ENCODE assay signal across 19 mouse cellular contexts in the genomic region with DNA sequence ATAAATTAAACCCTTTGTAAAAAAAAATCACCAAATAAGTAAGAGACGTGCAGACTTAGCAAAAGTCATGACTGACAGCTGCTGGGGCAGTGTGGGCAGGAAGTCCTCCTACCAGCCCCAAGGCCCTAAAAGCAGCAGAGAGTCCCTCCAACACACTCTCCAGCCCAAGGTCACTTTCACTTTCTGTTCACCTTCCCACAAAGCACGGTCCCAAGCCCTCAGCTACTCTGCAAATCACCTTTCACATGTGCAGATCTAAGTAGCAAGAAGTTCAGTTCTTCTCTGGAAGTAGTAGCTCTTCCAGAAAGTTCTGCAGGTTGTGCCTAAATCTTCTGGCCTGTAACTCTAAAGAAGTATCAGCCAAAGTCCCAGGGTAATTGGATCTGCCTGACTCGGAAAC.
DNase-seq lines count a peak whose midpoint lies in the region; ATAC-seq and TF ChIP-seq lines count a peak whose summit lies in the region.
"Had no signal": no experiment of that assay in that cellular context is flagged by ENCODE, and none has a peak within 500 bp of the region (broad histone marks: within the 10 kb centered on the region; RNA-seq: fewer than 3 reads in every experiment).

No protein-coding gene starts in this region.

- TF ChIP-seq CTCF in spleen, adult 2 months (IDR thresholded peaks at IDR 0.05; ENCODE audit: extremely low read depth, insufficient read depth, insufficient read length, insufficient replicate concordance) = no peak

- H3K79me2 ChIP-seq in myocyte (ENCODE audit: control insufficient read depth, insufficient read depth) = no peaks in the 10 kb centered on the region

- peak overlapping the region; percentile 13 for H3K4me2 ChIP-seq in myocyte (ENCODE audit: low read depth)
- no peak overlapping the region for H3K4me2 ChIP-seq in midbrain, embryonic 16.5 days (ENCODE audit: low read length)
- H3K4me2 ChIP-seq: hindbrain, embryonic 15.5 days; limb, embryonic 12.5 days had no signal

- H3K27me3 ChIP-seq in spleen, adult 2 months (ENCODE audit: control insufficient read depth, insufficient read depth, low read length) = no peaks in the 10 kb centered on the region
- no peaks in the 10 kb centered on the region for H3K27me3 ChIP-seq in myocyte (ENCODE audit: control insufficient read depth, insufficient read depth, insufficient read length)
- H3K27me3 ChIP-seq in midbrain, embryonic 16.5 days (ENCODE audit: control insufficient read depth, insufficient read depth, low read depth, low read length) = no peaks in the 10 kb centered on the region
- H3K27me3 ChIP-seq: hindbrain, embryonic 15.5 days had no signal

- H3ac ChIP-seq in myocyte (ENCODE audit: control insufficient read depth, insufficient read length) = no peak overlapping the region

- H3K9me3 ChIP-seq in midbrain, embryonic 16.5 days (replicated peaks; ENCODE audit: control insufficient read depth, low read length, poor library complexity, severe bottlenecking) = no peaks in the 10 kb centered on the region
- H3K9me3 ChIP-seq: hindbrain, embryonic 15.5 days; limb, embryonic 12.5 days had no signal

- H3K4me3 ChIP-seq in spleen, adult 2 months (ENCODE audit: extremely low read depth, insufficient read depth, insufficient read length) = peak overlapping the region; percentile 23; the same call in 1 of the 2 replicates
- no peak overlapping the region for H3K4me3 ChIP-seq in myocyte
- no peak overlapping the region for H3K4me3 ChIP-seq in midbrain, embryonic 16.5 days (ENCODE audit: low read depth, low read length)
- H3K4me3 ChIP-seq: erythroblast, embryonic 14.5 days; hindbrain, embryonic 15.5 days; left cerebral cortex, adult 2 months; limb, embryonic 12.5 days had no signal

- peaks cover 3% of the 10 kb centered on the region; the same call in 1 of the 2 replicates for H3K4me1 ChIP-seq in spleen, adult 2 months (ENCODE audit: control insufficient read depth, insufficient read depth, insufficient read length)
- H3K4me1 ChIP-seq in midbrain, embryonic 16.5 days (ENCODE audit: control insufficient read depth, insufficient read depth, low read length) = no peaks in the 10 kb centered on the region
- H3K4me1 ChIP-seq: hindbrain, embryonic 15.5 days; limb, embryonic 12.5 days had no signal

- H3K27ac ChIP-seq in spleen, adult 2 months (ENCODE audit: insufficient read depth, low read length) = no peak overlapping the region
- H3K27ac ChIP-seq in midbrain, embryonic 16.5 days (ENCODE audit: low read length) = no peak overlapping the region
- H3K27ac ChIP-seq: hindbrain, embryonic 15.5 days; left cerebral cortex, adult 2 months; limb, embryonic 12.5 days; macrophage had no signal

- no peak overlapping the region for H3K9ac ChIP-seq in midbrain, embryonic 16.5 days (ENCODE audit: low read depth, low read length)
- H3K9ac ChIP-seq: hindbrain, embryonic 15.5 days; limb, embryonic 12.5 days had no signal

- intact Hi-C loops in heart, postnatal 10 days (cut with DNase I) = no loop called here

- TF ChIP-seq POLR2A in spleen, adult 2 months (IDR thresholded peaks at IDR 0.05; ENCODE audit: low read depth, low read length) = no peak
- no peak for TF ChIP-seq POLR2A in myocyte (IDR thresholded peaks at IDR 0.05; ENCODE audit: insufficient read length, low read depth)

- peak; percentile 57 for DNase-seq in heart, adult 11 months
- no peak for DNase-seq in heart, postnatal 10 days
- no peak for DNase-seq in spleen, adult 2 months (ENCODE audit: low read depth in 1 of 2, low spot score in 2 of 2)
- DNase-seq in spleen, postnatal 10 days (ENCODE audit: low spot score in 2 of 2) = no peak
- no peak for DNase-seq in embryo, embryonic 10 days (ENCODE audit: low spot score)
- DNase-seq: cerebellum, postnatal 14 days; heart, postnatal 14 days; kidney, adult 18-20 months; kidney, postnatal 14 days; midbrain, embryonic 14.5 days had no signal

- peak; percentile 88 for ATAC-seq in common myeloid progenitor, adult 5-6 weeks (replicated peaks; ENCODE audit: low read depth, poor library complexity, severe bottlenecking)
- ATAC-seq in midbrain, embryonic 16.5 days = no peak
- ATAC-seq: forebrain, embryonic 16.5 days had no signal

- WGBS in spleen, adult 2 months = 22% methylated on average over 3 of the region's 3 CpGs
- WGBS in midbrain, embryonic 16.5 days = 91% methylated on average over 3 of the region's 3 CpGs

- H3K36me3 ChIP-seq in spleen, adult 2 months (ENCODE audit: control insufficient read depth, insufficient read depth, low read length) = no peaks in the 10 kb centered on the region
- H3K36me3 ChIP-seq in myocyte (ENCODE audit: control insufficient read depth, insufficient read depth) = no peaks in the 10 kb centered on the region
- H3K36me3 ChIP-seq in midbrain, embryonic 16.5 days (ENCODE audit: control insufficient read depth, insufficient read depth, low read length) = no peaks in the 10 kb centered on the region
- H3K36me3 ChIP-seq: hindbrain, embryonic 15.5 days; limb, embryonic 12.5 days had no signal

TF ChIP-seq in myocyte, 11 proteins besides CTCF, POLR2A, EP300 and RAD21:
- TF ChIP-seq MYOD1 (IDR thresholded peaks at IDR 0.05; ENCODE audit: control insufficient read depth in 1 of 3, insufficient read length in 2 of 3, low read depth in 2 of 3) (no peak), SRF (IDR thresholded peaks at IDR 0.05; ENCODE audit: control insufficient read depth, insufficient read length, low read depth) (no peak), POLR2AphosphoS2 (IDR thresholded peaks at IDR 0.05; ENCODE audit: insufficient read length, low read depth) (no peak), MYOG (IDR thresholded peaks at IDR 0.05; ENCODE audit: control insufficient read depth in 1 of 3, insufficient read depth in 1 of 3, insufficient read length in 2 of 3, low read depth in 2 of 3) (no peak), MAX (IDR thresholded peaks at IDR 0.05; ENCODE audit: low read depth) (no peak), CEBPB (IDR thresholded peaks at IDR 0.05; ENCODE audit: insufficient read depth, poor library complexity, severe bottlenecking) (no peak), USF1 (IDR thresholded peaks at IDR 0.05; ENCODE audit: low read depth) (no peak), E2F4 (IDR thresholded peaks at IDR 0.05; ENCODE audit: insufficient read depth) (no peak), REST (IDR thresholded peaks at IDR 0.05; ENCODE audit: insufficient read depth, insufficient read length) (no peak), TCF12 (IDR thresholded peaks at IDR 0.05; ENCODE audit: insufficient read depth, poor library complexity, severe bottlenecking) (no peak), TCF3 (IDR thresholded peaks at IDR 0.05; ENCODE audit: insufficient read length, low read depth) (no peak)
